Mouse (Mus musculus) thymus, adult 2 months (tissue): Measurements from ENCODE around the gene Dcaf11.

Experiments
- CTCF ChIP-seq: fragments of 200-500 bp; IDR thresholded peaks from 2 replicates; pipeline ENCODE4 v1.5.1; 2012; ENCODE audit warnings: mild to moderate bottlenecking, control low read depth, low read length, moderate library complexity, borderline replicate concordance; ENCODE audit not compliant: control insufficient read depth, poor library complexity, insufficient read depth; ENCODE audit errors: extremely low read depth
- POLR2A ChIP-seq: fragments of 200-500 bp; IDR thresholded peaks from 2 replicates; pipeline ENCODE4 v1.6.1; 2012; ENCODE audit warnings: mild to moderate bottlenecking, low read length, control low read depth, moderate library complexity; ENCODE audit not compliant: control insufficient read depth, poor library complexity, insufficient read depth; ENCODE audit errors: extremely low read depth

DNA sequence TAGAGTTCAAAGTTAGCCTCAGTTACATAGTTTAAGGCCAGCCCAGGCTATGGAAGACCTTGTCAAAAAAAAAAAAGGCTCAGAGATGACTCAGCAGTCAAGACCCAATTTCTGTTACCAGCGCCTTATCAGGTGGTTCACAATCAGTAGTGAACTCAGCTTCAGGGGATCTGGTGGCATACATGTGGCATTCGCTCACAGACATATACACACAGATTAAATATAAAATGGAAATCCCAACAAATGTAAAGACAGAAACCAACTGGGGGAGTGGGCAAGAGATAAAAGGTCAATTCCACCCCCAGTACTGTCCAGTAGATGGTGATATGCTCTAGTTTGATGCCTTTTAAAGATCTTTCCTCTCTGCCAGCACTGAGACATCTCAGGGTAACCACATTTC lies 26.3 kb downstream of the Dcaf11 start:
- TF ChIP-seq POLR2A (no peak), CTCF (no peak)
